Mouse (Mus musculus): ENCODE data around the gene Spdye4a.

DNA sequence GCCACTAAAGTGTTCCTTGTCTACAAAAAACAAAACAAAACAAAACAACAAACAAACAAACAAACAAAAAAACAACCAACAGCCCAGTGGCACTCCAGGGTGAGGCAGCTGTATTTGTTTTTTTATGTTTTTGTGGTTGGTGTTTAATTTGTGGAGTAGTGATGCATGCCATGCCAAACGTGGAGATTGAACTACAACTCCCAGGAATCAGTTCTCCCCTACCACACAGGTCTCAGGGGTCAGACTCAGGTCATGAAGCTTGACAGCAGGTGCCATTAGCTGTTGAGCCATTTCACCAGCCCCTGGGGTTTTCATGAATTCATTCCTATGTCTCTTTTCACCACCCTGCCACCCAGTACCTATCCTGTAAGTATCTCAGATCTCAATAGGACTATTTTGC, 38.7 kb upstream of the Spdye4a start:
- TF ChIP-seq CTCF (IDR thresholded peaks at IDR 0.05; ENCODE audit: low read depth, low read length) (no peak), POLR2A (IDR thresholded peaks at IDR 0.05; ENCODE audit: insufficient read depth, low read length) (no peak), EP300 (IDR thresholded peaks at IDR 0.05; ENCODE audit: insufficient read depth, low read depth, low read length) (no peak)

Data from ES-Bruce4 (cell line).